Mouse (Mus musculus): ENCODE measurements around the gene Pcbp1.

The Pcbp1 gene

DNA sequence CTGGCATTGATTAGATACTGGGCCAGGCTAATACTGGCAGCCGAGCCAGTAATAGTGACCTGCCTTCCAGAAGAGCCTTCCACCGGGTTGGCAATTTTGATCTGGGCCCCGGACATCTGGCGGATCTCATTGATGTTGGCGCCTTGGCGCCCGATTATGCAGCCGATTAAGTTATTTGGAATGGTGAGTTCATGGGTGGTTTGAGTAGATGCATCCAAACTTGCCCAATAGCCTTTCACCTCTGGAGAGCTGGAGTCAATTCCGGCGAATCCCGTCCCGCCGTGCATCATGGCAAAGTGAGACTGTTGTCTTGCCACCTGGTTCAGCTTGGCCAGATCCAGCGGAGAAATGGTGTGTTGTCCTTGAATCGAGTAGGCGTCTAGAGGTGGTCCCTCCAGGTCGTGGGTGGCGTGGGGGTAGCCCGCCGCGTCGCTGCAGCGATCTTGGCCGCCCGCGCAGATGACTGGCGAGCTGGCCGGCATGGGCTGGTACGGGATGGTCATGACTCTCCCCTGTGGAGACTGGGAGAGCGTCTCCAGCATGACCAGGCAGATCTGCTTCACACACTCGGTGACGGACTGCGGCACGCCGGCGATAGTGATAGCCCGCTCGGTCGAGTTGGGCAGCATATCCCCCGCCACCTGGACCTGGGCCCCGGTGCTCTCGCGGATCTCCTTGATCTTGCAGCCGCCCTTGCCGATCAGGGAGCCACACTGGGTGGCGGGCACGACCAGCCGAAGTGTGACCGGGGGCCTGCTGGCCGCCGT, 1.1 kb downstream of the Pcbp1 start:
- DNase-seq (ENCODE audit: inconsistent age in 2 of 2, low spot score in 1 of 2), result peak; percentile 71 to 86

DNA sequence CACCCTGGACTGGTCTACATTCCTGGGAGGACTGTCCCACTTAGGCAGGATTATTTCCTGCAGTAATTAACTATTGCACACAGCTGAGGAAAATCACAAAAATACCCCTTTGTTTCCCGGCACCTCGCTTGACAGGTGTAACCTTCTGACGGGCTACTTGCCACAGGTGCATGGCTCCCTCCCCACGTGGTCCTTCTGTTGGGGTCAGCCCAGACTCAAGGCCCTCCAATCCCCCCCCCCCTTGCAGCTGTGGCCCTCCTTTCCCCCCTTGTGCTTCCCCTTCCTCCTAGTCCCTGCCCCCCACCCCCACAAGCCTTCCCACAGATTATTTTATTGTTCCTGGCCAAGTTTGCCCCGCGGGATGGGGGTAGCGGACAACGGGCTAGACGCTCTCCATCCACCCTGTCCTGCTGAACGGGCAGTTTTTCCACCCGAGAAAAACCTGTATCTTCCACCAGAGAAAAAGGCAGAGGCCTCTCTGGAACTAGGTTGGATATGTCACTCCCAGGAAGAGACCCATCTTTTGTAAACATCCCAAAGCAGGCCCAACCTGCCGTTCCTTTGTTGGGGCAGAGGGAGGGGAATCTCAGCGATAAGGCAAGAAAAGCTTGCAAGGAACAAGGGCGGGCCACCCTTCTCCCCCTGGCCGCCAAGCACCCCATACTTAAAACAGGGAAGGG, 2.2 kb downstream of the Pcbp1 start:
- peak; percentile 42 to 76 for DNase-seq (ENCODE audit: inconsistent age in 2 of 2, low spot score in 1 of 2)

DNA sequence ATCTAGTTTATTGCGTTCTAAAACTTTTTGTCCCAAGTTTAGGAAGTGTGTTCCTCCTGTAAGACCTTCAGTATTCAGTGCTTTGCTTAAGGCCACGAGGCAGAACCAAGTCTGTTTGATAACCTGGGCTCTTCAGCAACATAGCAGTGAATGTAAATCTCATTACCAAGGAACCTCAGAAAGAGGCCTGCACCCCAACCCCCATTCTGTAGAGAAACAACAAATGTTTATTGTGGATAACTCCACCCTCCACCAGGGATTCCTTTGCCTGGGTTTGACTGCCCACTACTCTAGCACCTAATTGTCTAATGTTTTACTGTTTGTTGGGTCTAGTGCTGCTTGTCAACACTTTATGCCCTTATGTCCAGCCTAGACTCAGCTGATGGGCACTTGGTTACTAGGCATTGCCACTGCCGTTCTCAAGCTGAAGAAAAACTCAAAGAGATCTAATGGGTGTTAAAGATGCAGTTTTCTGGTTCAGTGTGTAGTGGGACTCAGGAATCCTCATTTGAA, 2.8 kb downstream of the Pcbp1 start:
- peak in 1 of 2 experiments; percentile 66 for DNase-seq (ENCODE audit: inconsistent age in 2 of 2, low spot score in 1 of 2)

DNA sequence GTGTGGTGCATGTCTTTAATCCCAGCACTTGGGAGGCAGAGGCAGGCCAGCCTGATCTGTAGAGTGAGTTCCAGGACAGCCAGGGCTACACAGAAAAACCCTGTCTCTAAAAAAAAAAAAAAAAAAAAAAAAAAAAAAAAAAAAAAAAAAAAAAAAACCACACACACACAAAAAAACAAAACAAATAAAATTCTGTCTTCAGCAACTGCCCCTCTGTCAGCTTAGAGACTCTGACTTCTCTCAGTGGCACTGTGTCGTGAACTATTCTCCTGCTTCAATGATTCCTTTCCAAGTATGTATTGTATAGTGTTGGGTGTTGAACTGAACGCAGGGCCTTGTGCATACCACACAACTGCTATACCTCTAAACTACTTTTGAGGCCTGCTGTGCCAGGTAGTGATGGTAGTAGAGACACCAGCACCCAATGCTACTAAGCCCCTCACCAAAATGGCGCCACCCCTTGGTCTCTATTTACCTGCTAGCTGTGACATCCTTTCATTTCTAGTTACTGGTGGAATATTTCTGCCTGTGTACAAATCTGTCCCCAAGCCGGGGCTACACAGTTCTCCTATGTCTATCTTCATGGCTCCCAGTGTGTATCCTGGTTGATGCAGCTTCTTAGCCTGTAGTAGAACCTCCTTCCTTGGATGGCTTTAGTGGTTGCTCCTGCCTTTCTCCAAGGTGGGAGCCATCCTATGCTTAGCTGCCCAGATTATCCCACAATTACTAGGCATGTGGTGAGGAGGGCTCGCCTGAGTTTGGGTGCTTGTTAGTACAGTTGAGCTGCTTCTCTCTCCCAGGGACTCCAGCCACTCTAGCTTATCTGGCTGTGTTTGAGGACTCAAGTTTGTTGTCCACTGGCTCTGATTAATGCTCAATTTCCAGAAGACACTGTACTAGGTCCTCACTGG, 3.9 kb downstream of the Pcbp1 start:
- DNase-seq (ENCODE audit: inconsistent age in 2 of 2, low spot score in 1 of 2), result peak; percentile 42 to 58

DNA sequence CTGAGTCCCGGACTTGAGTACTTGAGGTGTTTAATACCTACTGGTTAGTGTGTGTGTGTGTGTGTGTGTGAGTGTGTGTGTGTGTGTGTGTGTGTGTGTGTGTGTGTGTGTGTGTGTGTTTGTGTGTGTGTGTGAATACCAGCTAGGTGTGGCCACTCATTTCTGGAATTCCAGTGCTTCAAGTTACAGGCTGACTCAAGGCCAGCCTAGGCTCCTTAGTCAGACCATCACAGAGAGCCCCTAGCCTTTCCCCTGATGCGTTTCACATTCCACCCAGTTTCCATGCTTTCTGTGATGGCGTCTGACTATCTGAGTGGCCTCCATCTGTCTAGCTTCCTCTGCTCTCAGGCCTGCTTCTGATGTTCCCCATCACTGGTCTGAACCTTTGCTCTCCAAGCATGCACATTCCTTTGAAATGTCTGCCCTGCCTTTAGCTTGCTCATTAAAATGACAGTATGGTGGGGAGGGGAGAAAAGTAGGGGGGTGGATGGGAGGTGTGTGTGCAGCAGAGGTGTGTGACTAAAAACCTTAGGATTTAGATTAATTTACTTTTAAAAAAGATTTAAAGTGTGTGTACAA, 6.3 kb downstream of the Pcbp1 start:
- no peak for DNase-seq (ENCODE audit: inconsistent age in 2 of 2, low spot score in 1 of 2)

DNA sequence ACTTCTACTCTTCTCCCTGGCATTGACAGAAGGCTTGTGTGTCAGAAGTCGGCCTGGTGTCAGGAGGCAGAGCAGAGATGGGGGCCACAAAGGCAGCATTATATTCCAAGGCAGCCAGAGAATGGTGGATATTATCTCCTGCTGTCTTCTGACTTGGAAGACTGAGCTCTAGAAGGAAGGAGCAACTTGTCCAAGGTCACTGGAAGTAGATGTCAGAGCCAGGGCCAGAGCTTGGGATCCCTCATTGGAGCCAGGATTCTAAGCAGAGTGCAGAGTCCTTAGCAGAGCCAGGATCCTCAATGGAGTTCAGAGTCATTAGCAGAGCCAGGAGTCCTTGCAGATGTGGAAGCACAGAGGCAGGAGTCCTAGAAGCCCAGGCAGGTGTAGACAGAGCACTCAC, 10.1 kb downstream of the Pcbp1 start:
- DNase-seq (ENCODE audit: inconsistent age in 2 of 2, low spot score in 1 of 2), result peak; percentile 73 to 88

DNA sequence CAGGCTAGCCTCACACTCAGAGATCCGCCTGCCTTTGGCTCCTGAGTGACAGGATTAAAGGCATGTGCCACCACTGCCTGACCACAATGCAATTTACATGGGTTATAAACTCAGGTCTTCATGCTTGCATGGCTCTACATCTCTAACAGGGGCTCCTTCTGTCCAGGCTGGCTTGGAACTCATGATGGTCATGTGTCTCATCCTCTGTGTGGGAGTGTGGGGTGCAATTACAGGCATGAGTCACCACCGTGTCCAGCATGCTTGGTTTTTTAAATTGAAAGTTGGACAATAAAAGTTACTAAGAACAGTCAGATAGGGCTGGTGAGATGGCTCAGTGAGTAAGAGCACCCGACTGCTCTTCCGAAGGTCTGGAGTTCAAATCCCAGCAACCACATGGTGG, 12.8 kb downstream of the Pcbp1 start:
- no peak for DNase-seq (ENCODE audit: inconsistent age in 2 of 2, low spot score in 1 of 2)

DNA sequence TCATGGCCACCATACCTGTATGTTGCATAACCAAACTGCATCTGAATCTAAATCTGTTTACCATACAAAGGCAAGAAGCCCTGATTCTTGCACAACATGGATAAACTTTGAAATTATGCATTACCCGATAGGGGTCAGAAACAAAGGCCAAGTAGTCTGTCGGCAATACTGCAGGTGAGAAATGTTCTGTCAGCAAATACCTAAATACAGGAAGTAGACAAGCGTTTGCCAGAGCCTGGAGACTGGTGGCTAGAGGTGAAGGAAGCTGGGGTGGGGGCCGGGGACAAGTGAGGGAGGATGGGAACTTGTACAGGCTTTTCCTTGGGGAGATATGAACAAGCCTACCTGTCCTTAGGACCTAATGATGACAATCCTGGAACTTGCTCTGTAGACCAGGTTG, 15.1 kb downstream of the Pcbp1 start:
- DNase-seq (ENCODE audit: inconsistent age in 2 of 2, low spot score in 1 of 2), result no peak

DNA sequence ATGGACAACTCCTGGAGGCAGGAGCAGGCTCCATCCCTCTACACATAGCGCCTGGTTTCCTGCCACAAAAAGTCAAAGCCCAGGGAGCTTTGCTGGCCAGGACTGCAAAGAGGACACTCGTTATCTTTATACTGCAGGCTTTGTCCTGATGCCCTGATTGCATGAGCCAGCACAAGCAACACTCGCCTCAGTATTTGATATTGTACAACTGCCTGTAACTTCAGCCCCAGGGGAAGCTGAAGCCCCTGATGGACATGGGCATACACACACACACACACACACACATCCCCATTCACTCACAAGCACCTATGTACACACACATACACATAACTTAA, 16.3 kb downstream of the Pcbp1 start:
- no peak for DNase-seq (ENCODE audit: inconsistent age in 2 of 2, low spot score in 1 of 2)

DNA sequence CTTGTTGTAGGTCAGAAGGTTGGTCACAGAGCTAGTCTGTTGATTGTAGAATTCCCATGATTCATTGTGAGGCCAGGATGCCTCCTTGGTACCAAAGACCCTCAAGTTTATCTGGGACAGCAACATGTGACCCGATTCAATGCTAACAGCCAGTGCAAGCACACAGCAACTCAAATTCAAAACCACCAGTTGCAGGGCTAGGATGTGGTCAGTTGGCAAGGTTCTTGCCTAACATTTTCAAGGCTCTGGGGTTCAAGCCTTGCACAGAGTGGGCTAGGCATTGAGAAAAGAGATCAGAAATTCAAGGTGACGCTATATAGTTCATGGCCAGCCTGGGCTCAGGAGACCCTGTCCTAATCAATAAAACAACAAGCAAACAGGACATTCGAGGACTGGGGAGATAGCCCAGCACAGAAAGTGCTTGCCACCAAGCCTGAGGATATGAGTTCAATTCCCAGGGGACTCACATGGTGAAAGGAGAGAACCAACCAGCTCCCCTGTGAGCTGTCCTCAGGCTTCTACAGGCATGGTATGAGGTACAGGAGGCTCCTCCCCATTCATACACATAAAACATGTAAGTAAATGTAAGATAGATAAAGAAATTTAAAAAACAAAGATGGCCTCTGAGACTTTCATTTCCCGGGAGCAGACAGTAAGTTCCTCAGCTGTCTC, 16.8 kb downstream of the Pcbp1 start:
- no peak for DNase-seq (ENCODE audit: inconsistent age in 2 of 2, low spot score in 1 of 2)

DNA sequence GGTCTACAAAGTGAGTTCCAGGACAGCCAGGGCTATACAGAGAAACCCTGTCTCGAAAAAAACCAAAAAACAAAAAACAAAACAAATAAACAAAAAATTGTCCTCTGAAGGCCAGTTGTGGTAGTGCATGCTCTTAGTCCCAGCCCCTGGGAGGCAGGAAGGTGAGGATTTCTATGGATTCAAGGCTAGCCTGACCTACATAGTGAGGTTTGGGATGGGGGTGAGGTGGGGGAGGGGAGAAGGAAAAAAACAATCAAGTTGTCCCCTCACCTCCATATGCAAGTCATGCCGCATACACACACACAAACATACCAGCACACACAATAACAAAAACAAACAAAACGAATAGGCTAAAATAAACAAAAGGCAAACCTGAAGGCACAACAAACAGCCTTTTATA, 17.4 kb downstream of the Pcbp1 start:
- no peak for DNase-seq (ENCODE audit: inconsistent age in 2 of 2, low spot score in 1 of 2)

DNA sequence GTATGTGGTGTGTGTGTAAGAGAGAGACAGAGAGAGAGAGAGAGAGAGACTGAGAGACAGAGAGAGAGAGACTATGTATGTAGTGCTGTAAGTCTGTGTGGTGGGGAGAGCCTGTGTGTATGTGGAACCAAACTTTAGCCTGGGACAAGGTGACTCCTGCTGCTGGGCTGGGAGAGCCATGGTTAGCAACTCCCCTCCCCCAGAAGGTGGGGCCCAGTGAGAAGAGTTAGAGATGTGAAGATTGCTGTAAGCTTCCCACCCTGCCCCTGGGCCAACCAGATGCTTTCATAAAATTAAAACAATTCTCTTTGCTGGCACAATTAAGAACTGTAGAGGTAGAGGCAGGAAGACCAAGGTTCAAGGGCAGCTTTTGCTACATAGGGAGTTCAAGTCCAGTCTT, 19.0 kb downstream of the Pcbp1 start:
- no peak for DNase-seq (ENCODE audit: inconsistent age in 2 of 2, low spot score in 1 of 2)

DNA sequence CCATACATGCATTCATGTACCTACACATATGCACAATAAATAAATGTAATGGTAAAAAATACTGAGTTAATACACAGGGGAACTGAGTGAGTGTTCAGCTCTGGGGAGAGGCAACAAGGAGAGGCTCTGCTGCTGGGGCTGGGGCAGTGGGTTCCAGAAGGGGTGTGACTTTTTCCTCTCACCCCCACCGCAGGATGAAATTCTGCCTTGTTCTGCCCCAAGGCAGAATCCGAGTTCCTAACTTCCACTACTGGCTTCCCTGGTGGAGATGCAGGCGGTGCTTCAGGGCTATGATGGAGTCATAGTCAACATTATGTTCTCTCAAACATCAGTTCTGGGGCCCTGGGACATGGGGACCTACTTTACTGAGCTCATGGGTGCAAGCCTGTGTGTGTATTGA, 19.8 kb downstream of the Pcbp1 start:
- DNase-seq (ENCODE audit: inconsistent age in 2 of 2, low spot score in 1 of 2), result no peak

DNA sequence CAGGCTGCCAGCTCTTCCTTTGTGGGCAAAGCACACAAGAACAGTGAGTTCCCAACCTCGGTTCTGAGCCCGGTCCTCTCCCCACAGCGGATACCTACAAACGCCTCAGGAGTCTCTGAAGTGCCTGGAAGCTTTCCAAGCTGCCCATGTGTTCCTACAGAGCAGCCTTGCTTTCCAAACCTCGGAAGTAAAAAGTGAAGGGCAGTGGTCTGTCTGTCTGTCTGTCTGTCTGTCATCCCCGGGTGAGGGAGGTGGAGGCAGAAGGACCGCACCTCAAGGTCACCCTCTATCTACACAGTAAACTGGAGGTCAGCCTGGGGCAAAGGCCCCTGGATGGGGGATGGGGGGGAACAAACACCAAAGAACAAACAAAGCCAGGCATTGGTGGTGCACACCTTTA, 20.4 kb downstream of the Pcbp1 start:
- DNase-seq (ENCODE audit: inconsistent age in 2 of 2, low spot score in 1 of 2), result peak; percentile 53 to 58

DNA sequence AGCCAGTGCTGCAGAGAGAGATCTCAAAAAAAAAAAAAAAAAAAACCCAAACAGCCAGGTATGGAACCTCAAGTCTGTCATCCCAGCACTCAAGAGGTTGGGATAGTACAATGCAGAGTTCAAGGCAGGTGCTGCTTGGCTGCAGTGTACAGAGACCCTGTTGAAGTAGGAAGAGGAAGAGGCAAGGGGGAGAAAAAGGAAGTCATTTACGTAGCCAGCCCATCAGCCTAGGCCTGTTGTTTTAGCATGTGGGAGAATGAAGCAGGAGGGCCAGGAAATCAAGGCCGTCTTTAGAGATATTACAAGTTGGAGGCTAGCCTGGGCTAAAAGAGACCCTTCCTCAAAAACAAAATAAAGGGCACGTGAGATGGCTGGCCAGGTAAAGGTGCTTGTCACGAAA, 22.6 kb downstream of the Pcbp1 start:
- no peak for DNase-seq (ENCODE audit: inconsistent age in 2 of 2, low spot score in 1 of 2)

DNA sequence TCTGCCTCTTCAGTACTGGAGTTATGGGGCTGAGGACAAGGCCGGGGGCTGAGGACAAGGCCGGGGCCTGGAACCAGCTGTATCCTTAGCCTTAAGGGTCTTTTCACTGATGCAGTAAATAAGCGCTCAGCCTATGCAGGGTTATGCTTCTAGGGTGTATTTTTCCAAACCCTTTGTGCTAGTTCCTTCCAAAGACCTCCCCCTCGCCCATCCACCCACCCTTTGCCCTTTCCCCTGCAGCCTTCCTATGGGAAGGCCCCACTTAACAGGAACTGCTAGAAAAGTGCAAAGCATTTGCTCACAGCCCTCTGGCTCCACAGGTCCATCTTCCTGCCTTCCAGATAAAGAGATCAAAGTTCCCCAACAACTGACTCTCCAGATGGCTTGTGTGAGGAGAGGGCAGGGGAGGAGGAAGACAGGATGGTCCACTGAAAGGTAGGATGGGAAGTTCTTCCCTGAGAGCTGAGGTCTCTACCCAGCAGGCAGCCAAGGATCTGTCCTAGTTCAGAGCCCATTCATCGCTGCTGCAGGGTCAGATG, 26.5 kb downstream of the Pcbp1 start:
- peak in 1 of 2 experiments; percentile 59 for DNase-seq (ENCODE audit: inconsistent age in 2 of 2, low spot score in 1 of 2)

DNA sequence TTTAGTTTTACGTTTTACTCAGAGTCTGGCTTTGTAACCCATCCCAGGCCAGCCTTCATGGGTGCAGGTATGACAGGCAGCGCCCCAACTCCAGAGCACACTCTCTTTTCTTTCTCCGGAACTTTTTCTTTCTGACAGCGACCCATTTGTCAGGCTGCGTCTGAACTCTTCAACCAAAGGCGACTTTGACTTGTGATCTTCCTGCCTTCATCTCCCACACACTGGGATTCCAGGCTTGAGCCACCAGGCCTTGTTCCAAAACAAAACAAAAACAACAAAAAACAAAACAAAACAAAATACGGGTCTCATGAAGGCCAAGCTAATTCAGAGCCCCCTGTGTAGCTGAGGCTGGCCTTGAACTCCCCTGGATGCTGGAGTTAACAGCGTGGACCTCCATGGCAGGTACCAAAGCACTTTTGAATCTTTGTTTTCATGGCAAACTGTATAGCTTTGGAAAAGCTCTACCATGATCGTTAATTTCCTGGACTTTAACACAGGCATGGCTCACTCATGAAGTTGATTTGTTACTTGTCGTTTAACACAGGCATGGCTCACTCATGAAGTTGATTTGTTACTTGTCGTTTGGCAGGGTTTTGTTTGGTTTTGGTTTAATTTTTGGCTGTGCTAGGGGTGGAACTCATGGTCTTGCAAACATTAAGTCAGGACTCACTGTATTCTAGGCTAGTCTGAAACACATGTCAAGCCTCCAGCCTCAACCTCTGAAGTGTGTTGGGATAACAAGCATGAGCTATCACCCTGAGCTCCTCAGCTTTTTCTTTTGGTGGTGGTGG, 28.0 kb downstream of the Pcbp1 start:
- DNase-seq (ENCODE audit: inconsistent age in 2 of 2, low spot score in 1 of 2), result no peak

DNA sequence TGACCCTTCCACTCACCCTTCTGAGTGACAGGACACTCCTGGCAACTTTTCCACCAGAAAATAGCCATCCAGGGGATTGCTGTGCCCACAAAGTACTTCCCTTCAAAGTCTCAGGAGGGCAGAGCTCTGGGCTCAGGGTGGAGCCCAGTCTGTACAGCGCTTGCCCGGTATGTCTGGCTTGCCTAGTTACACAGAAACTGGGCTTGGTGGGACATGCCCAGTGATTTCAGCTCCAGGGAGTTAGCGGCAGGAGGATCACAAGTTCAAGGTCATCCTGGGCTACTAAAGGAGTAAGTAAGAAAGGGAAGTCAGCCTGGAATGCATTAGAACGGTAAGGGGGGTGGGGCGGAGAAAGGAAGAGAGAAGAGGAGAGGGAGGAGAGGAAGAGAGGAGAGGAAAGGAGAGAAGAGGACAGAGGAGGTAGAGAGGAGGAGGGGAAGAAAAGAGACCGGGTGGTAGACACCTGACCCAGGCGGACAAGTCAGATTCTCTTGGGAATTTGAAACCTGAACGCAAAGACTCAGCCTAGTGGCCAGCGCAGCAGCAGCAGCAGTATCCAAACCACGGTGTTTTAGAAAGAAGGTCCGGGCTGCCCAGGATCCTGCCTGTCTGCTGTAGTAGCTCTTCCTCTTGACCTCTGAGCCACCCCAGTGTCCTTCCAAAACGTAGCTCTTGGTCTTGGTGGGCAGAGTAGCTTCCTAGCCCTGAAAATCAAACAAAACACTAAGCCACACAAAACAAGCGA, 28.9 kb downstream of the Pcbp1 start:
- DNase-seq (ENCODE audit: inconsistent age in 2 of 2, low spot score in 1 of 2), result peak; percentile 76 to 88

DNA sequence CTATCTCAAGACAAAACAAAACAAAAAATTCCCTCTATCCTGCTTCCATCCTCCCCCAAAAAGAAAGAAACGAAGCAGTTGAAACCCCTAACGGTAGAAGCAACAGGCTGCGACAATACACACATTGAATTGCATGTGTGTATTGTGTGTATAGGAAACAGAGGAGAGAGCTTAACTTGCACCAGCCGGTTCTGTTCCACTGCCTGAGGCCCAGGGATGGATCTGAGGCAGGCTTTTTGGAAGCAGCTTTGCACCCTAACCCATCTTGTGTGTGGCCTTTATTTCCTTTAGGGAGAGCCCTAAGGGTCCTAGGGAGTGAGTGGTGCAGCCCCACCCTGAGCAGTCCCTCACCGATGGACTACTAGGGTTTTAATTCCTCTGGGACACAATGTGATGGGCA, 29.5 kb downstream of the Pcbp1 start:
- DNase-seq (ENCODE audit: inconsistent age in 2 of 2, low spot score in 1 of 2), result no peak
